Mouse (Mus musculus): ENCODE data around the gene Eef2k.

- TF ChIP-seq CTCF (IDR thresholded peaks at IDR 0.05; ENCODE audit: extremely low read depth, insufficient read depth, low read length), result no peak
- TF ChIP-seq POLR2A (IDR thresholded peaks at IDR 0.05; ENCODE audit: extremely low read depth, insufficient read depth, low read length), result no peak
Measured at GRCm38 (mm10) chr7:120933110-120933509, 90.5 kb downstream of the Eef2k start.

Data from cortical plate, adult 2 months (tissue).